Mouse (Mus musculus): ENCODE measurements at regions not wholly inside any gene's neighbourhood (a gene's known extent, or its start where the extent isn't known, plus 50 kb on each side); places are given as distances from the start of the nearest gene placed in this dataset.
A peak's percentile ranks its signal among the peaks of the same experiment; 100 is the strongest.
"Not testable (repeated sequence)": the region's sequence is repeated elsewhere in the genome, so short reads cannot be mapped to it uniquely, and the experiment has no call there.

DNA sequence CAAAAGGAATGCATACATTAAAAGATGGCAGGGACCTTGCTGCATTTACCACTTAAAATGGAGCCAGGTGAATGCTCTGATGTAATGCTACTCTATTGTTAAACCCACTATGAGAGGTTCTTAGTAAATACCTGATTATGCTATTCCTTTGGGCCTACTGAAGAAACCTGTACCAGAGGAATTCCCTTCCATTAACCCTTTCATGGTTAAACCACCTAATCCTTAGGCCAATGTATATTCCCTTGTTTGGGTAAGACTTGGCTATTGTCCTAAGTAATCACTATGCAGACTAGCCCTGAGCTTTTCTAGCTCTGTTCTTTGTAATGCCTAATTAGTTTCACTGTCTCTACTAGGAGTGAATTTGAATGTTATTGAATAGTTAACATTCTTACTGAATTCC lies 89.2 kb downstream of the Nap1l3 start:
- peak; percentile 73 for DNase-seq (ENCODE audit: low read depth, low spot score)

DNA sequence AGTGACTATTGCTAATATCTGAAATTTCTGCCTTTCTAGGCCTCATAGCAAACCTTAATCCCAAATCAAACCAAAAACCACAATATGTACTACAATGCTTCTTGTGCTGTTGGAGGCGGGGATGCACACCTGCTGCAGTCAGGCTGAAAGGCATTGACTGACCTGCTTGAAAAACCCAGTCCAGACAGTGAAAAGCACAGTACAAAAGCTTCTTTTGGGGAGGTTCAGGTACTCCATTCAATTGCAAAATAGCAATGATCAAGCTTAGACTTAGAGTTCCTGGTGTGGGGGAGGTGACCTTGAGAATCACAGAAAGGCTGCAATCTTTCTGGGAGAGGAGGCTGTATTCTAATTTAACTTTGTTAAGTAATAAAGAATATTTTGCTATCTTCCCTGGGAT lies 99.0 kb downstream of the Nap1l3 start:
- DNase-seq (ENCODE audit: low read depth, low spot score) = no peak

DNA sequence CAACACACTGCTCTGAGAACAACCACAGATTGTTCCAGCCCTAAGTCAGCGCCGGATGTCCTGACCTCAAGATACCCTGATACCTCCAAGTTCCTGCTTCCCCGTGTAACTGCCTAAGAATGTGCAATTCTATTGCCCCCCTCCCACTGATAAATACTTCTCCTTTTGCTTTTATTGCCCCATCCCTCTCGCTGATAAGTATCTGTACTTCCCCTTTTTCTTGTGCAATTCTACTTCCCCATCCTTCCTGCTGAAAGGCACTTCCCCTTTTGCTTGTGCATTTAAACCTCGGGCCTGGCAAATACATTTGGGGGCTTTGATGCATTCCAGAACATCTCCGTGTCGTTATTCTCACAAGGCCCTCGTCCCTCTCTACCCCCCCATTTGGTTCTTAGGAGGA lies 126.0 kb downstream of the Nap1l3 start:
- DNase-seq (ENCODE audit: low read depth, low spot score) = not testable (repeated sequence)

Measured in R1 (cell line).